Mouse (Mus musculus) induced T-regulatory cell, adult 2 months (primary cell): ENCODE results near the gene Olfr1214.
"Not testable (repeated sequence)": the region's sequence is repeated elsewhere in the genome, so short reads cannot be mapped to it uniquely, and the experiment has no call there.

ENCODE experiments used
- DNase-seq: peaks from one replicate; pipeline ENCODE4 v3.0.0-alpha.2; 2012; ENCODE audit warnings: low read depth

The Olfr1214 gene

DNA sequence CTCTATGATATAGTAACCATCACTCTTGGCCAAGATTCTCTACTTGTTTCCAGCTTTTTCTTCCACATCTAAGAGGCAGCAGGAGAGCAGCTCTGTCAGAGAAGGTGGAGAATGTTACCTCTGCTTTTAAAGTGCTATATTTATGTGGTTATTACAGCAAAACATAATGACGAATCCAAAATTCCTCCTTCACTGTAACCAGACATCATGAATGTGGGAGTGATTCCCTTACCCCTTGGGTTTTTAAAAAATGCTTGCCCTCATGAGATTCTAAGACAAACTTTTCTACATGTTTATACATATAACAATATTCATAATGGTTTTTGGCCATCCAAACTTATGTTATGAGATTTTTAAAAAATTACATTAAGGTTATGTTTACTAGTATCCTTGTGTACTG, at the start of gene Olfr1214:
TSS of gene Olfr1214 (minus strand) at position 101 of the 400 bp plus-strand sequence.
- DNase-seq, result no peak

DNA sequence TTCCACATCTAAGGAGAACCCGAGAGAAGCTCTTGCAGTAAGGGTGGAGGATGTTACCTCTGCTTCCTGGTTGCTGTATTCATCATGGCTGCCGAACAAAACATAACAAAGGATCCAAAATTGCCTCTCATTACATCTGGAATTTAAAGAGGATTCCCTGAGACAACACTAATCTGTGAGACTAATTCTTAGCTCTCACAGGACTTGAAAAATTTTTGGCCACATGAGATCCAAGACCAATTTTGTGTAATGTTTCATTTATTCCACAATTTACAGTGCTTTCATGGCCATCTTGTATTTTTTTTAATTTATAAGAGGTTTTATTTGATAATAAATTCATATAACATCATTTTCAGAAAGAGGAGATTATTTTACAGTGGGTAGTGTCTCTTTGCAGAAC, 39.5 kb upstream of the Olfr1214 start, which contains the start of gene Olfr1217:
TSS of gene Olfr1217 (minus strand) at position 101 of the 400 bp plus-strand sequence.
- DNase-seq, result no peak

DNA sequence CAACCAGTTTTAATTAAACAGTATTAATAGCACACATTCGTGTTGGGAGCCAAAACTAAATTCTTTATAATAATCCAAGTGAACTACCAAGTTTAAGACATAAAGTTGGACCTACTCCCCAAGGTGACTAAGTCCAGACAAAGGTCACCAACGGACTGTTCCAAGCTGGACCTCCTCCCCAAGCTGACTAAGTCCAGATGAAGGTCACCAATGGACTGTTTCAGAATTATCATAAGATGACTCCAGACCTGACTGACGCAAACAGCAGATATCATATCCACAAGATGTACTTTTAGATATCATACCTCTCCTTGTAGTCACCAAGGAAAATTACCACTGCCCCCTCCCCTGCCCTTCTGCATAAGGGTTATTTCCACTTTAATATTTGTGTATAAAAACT, 29.0 kb upstream of the Olfr1214 start:
- DNase-seq, result not testable (repeated sequence)

DNA sequence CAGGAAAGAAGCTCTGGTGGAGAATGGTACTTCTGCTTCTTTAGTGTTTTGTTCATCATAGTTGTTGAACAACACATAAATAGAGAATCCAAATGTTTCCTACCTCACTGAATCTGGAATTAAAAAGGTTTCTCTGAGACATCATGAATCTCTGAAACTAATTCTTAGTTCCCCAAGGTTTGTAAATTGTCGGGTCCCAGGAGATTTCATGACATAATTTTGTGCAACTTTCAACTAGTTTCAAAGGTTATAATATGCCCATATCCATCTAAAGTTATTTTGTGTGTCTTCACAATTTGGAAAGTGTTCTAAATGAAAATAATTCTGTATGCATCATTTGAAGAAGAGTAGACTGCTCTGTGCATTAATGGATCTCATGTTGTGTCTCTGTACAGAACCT, 25.8 kb upstream of the Olfr1214 start, which contains the start of gene Olfr1216:
TSS of gene Olfr1216 (minus strand) at position 101 of the 400 bp plus-strand sequence.
- DNase-seq, result no peak

DNA sequence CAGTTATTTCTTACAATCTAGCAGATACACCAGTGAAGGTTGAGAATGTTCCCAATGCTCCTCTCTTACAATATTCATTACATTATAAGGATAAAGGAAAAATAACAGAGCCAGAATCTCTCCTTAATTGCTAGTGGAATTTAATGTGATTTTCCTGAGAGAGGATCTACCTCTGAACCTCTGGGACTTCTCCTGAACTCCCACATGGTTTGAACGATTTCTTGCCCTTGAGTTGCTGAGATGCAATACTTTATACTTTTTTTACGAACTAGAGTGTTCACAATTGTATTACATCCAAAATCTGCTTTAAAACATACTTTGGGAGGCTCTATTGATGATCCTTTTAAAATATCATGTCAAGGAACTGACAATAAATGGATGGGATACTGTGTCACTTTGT, 14.4 kb upstream of the Olfr1214 start, which contains the start of gene Olfr1215:
TSS of gene Olfr1215 (minus strand) at position 101 of the 400 bp plus-strand sequence.
- DNase-seq, result no peak

DNA sequence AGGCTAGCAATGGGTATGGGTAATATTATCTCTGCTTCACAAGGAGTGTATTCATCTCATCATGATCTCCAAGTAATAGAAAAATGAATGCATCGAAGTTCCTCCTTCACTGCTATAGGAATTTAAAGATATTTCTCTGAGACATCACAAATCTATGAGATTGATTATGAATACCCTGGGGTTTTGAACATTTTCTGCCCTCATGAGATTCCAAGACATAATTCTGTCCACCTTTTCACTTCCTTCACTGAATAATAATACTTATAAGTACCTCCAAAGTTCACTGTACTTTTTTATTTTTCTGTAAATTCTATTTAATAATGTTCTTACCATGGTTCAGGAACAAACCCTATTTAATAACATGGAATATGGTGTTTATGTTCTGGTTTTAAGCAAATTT, 12.3 kb downstream of the Olfr1214 start, which contains the start of gene Gm13762:
TSS of gene Gm13762 (minus strand) at position 101 of the 400 bp plus-strand sequence.
- no peak for DNase-seq

DNA sequence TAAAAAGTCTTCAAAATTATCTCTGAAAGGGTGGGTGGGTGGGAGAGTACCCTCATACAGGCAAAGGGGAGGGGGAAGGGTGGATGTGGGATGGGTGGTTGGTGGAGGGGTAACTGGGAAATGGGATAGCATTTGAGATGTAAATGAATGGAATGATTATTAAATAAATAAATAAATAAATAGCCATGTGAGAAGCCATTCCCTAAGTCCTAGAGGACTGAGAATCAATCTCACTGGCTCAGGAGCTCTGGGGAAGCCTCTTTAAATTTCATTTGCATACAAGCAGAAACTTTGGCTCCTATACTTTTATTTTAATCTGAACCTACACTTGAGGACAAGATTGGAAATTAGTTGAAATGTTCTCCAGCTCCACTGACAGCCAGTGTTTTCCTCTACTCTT, 38.8 kb downstream of the Olfr1214 start, which contains the start of gene Olfr1212:
TSS of gene Olfr1212 (plus strand) at position 301 of the 400 bp plus-strand sequence.
- DNase-seq, result no peak

DNA sequence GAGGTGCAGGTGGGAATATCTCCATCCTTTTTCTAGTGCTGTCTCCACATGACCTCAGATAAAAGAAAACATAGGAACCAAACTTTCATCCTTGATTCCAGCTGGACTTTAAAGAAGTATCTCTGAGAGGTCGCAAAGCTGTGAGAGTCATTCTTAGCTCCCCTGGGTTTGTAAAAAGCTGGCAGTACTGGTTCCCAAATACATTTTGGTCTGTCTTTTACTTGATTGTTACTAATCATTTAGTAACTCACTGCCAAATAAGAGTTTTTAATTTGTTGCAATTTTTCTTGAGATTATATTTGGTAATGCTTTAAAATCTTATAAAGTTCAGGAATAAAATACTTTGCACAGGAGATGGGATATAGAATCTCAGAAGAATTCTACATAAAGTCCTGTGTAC, 54.4 kb downstream of the Olfr1214 start, which contains the start of gene Olfr1211:
TSS of gene Olfr1211 (minus strand) at position 101 of the 400 bp plus-strand sequence.
- DNase-seq, result no peak
